Mouse (Mus musculus): Measurements from ENCODE around the gene Sec63. TPM values are rescaled to one million over a fixed set of nuclear protein-coding genes. Genes with fewer than 3 reads are reported as not detected.

Gene Sec63
- polyA plus RNA-seq, 1 experiment from 2014 or later, result 22.7 TPM

DNA sequence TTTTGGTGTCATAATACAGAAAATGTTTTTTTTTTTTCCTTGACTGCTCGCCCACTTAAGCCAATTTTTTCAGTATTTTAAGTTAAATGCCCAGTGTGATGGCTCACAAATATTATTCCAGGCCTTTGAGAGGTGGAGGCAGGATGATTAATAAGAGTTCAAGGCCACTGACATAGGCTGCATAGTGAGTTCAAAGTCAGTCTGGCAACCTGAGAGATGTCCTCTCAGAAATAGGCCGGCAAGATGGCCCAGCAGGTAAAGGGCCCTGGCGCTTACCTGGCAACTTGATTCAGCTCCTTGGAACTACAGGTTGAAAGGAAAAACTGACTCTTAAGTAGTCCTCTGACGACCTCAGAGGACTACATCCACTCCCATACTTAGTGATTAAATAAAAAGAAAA is 1.9 kb downstream of the Sec63 start:
- Histone ChIP-seq H3K27ac (ENCODE audit: low read depth) (no peak overlapping the region), H3K9me3 (ENCODE audit: low read depth, low read length) (no peaks in the 10 kb centered on the region), H3K4me1 (ENCODE audit: insufficient read depth) (peaks cover 6% of the 10 kb centered on the region; the same call in 1 of the 2 replicates), H3K4me3 (ENCODE audit: low read depth, low read length) (peak overlapping the region; percentile 93), H3K9ac (peak overlapping the region; percentile 95; the same call in 1 of the 2 replicates), H3K36me3 (ENCODE audit: insufficient read depth) (no peaks in the 10 kb centered on the region), H3K4me2 (peak overlapping the region; percentile 79), H3K27me3 (ENCODE audit: insufficient read depth, low read length) (no peaks in the 10 kb centered on the region)
- no peak for TF ChIP-seq CTCF (IDR thresholded peaks at IDR 0.05; ENCODE audit: low read depth)
- no peak for DNase-seq
- 37% methylated on average over 4 of the region's 4 CpGs for WGBS
- ATAC-seq (ENCODE audit: insufficient read depth), result no peak

DNA sequence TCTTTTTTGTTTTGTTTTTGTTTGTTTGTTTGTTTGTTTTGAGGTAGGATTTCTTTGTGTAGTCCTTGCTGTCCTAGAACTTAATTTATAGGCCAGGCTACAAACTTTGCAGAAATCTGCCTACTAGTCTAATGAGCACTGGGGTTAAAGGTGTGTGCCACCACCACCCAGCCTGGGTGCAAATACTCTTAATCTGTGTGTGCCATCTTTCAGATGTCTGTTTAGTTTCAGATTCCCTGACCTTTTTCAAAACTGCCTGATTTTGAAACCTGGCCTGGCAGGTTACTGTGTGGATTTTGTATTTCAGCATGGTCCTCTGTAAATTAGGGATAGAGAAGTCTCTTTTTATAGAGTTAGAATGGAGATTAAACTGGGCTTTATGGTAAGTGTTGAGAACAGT is 4.0 kb downstream of the Sec63 start:
- no peak overlapping the region for H3K4me3 ChIP-seq (ENCODE audit: low read depth, low read length)
- no peak overlapping the region for H3K9ac ChIP-seq
- no peak for DNase-seq
- H3K4me2 ChIP-seq, result no peak overlapping the region
- no peak for TF ChIP-seq CTCF (IDR thresholded peaks at IDR 0.05; ENCODE audit: low read depth)
- no peaks in the 10 kb centered on the region for H3K36me3 ChIP-seq (ENCODE audit: insufficient read depth)
- no peak for ATAC-seq (ENCODE audit: insufficient read depth)
- no peaks in the 10 kb centered on the region for H3K27me3 ChIP-seq (ENCODE audit: insufficient read depth, low read length)
- no peaks in the 10 kb centered on the region for H3K9me3 ChIP-seq (ENCODE audit: low read depth, low read length)
- H3K4me1 ChIP-seq (ENCODE audit: insufficient read depth), result peaks cover 6% of the 10 kb centered on the region; the same call in 1 of the 2 replicates
- H3K27ac ChIP-seq (ENCODE audit: low read depth), result no peak overlapping the region

DNA sequence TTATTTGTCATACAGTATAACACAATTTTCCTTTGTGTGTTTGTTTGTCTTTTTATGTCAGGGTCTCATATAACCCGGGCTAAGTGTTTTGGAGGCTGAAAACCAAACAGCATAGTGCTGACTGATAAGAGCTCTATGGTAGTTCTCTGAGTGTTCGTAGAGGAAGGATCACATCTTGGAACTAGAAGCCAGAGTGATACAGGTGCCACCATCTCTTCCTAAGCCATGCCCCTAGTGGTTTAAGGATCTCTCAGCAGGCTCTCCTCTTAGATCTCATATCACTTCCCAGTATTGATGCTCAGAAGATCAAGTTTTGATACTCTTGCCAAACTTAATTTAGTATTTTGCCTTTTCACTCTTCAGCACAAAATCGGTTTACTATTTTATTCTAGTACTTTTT is 14.2 kb downstream of the Sec63 start:
- Histone ChIP-seq H3K36me3 (ENCODE audit: insufficient read depth) (no peaks in the 10 kb centered on the region), H3K9ac (no peak overlapping the region), H3K4me2 (no peak overlapping the region), H3K27ac (ENCODE audit: low read depth) (no peak overlapping the region), H3K4me1 (ENCODE audit: insufficient read depth) (no peaks in the 10 kb centered on the region), H3K9me3 (ENCODE audit: low read depth, low read length) (no peaks in the 10 kb centered on the region), H3K4me3 (ENCODE audit: low read depth, low read length) (no peak overlapping the region), H3K27me3 (ENCODE audit: insufficient read depth, low read length) (no peaks in the 10 kb centered on the region)
- DNase-seq (no peak), ATAC-seq (ENCODE audit: insufficient read depth) (no peak)
- 0 out of 2 replicates have a peak, but pooled peaks have one; percentile 8 for TF ChIP-seq CTCF (IDR thresholded peaks at IDR 0.05; ENCODE audit: low read depth)
- 74% methylated on average over 3 of the region's 3 CpGs for WGBS

DNA sequence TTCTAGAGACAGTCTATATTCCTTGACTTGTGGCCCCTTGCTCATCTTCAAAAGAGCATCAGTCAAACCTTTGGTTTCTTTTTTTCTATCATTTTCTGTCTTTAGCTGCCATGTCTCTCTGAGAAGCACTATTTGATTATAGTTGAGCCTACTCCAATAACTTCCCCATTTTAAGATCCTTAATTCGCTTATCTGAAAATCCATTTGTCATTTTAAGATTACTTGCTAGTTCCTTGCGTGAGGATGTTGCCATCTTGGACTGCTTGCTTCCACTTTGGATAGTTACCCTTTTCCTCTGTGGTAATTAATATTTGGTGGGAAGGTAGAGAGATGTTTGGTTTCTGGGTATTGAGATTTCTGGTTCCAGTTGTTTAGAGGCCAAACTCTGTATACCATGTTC is 19.5 kb downstream of the Sec63 start:
- no peaks in the 10 kb centered on the region for H3K9me3 ChIP-seq (ENCODE audit: low read depth, low read length)
- peaks cover 11% of the 10 kb centered on the region for H3K36me3 ChIP-seq (ENCODE audit: insufficient read depth)
- H3K27ac ChIP-seq (ENCODE audit: low read depth), result no peak overlapping the region
- no peak for TF ChIP-seq CTCF (IDR thresholded peaks at IDR 0.05; ENCODE audit: low read depth)
- H3K4me1 ChIP-seq (ENCODE audit: insufficient read depth), result no peaks in the 10 kb centered on the region
- DNase-seq (no peak), ATAC-seq (ENCODE audit: insufficient read depth) (no peak)
- H3K4me3 ChIP-seq (ENCODE audit: low read depth, low read length), result no peak overlapping the region
- WGBS, result 64% methylated on average over 2 of the region's 2 CpGs
- no peak overlapping the region for H3K9ac ChIP-seq
- no peaks in the 10 kb centered on the region for H3K27me3 ChIP-seq (ENCODE audit: insufficient read depth, low read length)
- H3K4me2 ChIP-seq, result no peak overlapping the region

DNA sequence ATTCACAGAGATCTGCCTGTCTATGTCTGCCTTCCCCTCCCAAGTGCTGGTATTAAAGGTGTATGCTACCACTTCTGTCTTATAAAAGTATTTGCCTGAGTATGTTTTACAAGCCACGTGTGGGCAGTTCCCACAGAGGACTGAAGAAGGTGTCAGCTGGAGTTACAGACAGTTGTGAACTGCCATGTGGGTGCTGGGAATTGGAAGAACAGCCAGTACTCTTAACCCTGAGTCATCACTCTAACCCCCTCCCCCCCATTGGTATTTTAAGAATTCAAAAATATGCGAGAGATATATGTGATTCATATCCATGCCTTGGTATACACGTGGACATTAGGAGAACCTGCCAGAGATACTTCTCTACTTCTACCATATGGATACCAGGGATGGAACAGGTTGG is 20.4 kb downstream of the Sec63 start:
- no peaks in the 10 kb centered on the region for H3K27me3 ChIP-seq (ENCODE audit: insufficient read depth, low read length)
- no peaks in the 10 kb centered on the region for H3K9me3 ChIP-seq (ENCODE audit: low read depth, low read length)
- H3K36me3 ChIP-seq (ENCODE audit: insufficient read depth), result peaks cover 11% of the 10 kb centered on the region
- H3K4me3 ChIP-seq (ENCODE audit: low read depth, low read length), result no peak overlapping the region
- TF ChIP-seq CTCF (IDR thresholded peaks at IDR 0.05; ENCODE audit: low read depth), result no peak
- no peak overlapping the region for H3K9ac ChIP-seq
- ATAC-seq (ENCODE audit: insufficient read depth) (no peak), DNase-seq (no peak)
- no peak overlapping the region for H3K27ac ChIP-seq (ENCODE audit: low read depth)
- H3K4me2 ChIP-seq, result no peak overlapping the region
- 45% methylated on average over 3 of the region's 3 CpGs for WGBS
- H3K4me1 ChIP-seq (ENCODE audit: insufficient read depth), result no peaks in the 10 kb centered on the region

DNA sequence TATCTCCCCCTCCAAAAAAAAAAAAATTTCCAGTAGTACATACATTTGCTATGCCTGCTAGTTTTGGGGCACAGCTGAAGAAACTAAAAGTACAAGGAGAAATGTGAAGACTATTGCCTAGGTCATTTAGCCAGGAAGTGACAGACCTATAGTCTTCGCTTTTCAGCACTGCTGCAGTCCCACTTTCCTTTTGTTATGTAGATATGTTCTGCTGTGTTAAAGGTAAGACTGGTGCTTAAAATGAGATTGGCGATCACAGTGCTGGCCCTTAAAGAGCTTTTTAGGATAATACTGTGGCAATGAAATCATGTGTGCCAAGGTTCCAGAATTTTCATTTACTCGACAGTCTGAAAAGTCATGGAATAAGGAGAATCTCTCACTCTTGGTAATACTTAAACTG is 39.6 kb downstream of the Sec63 start:
- Histone ChIP-seq H3K36me3 (ENCODE audit: insufficient read depth) (peaks cover 63% of the 10 kb centered on the region), H3K27ac (ENCODE audit: low read depth) (no peak overlapping the region), H3K4me2 (no peak overlapping the region), H3K27me3 (ENCODE audit: insufficient read depth, low read length) (no peaks in the 10 kb centered on the region), H3K4me3 (ENCODE audit: low read depth, low read length) (no peak overlapping the region), H3K9ac (no peak overlapping the region), H3K4me1 (ENCODE audit: insufficient read depth) (no peaks in the 10 kb centered on the region), H3K9me3 (ENCODE audit: low read depth, low read length) (no peaks in the 10 kb centered on the region)
- DNase-seq (no peak), ATAC-seq (ENCODE audit: insufficient read depth) (no peak)
- no peak for TF ChIP-seq CTCF (IDR thresholded peaks at IDR 0.05; ENCODE audit: low read depth)
- 90% methylated on average over 3 of the region's 3 CpGs for WGBS

DNA sequence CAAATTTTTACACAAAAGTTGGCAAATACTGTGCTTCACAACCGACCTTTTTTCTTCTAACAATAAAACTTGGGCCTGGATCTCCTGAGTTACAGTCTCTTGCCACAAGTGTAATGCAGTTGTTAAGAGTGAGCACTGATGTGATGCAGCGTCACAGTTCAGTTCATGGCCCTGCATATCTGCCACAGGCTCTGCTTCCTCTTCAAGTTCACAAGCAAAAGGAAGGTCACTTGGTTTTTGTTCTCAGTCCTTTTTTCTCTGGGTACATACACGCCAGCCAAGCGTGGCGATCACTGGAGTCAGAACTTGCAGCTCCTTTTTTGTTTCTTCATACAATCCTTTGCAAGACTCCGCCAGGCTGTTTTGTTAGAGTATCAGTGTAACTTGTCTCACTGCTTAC is 64.6 kb downstream of the Sec63 start:
- Histone ChIP-seq H3K4me3 (ENCODE audit: low read depth, low read length) (no peak overlapping the region), H3K9ac (no peak overlapping the region), H3K4me2 (no peak overlapping the region), H3K27ac (ENCODE audit: low read depth) (no peak overlapping the region), H3K27me3 (ENCODE audit: insufficient read depth, low read length) (no peaks in the 10 kb centered on the region), H3K4me1 (ENCODE audit: insufficient read depth) (no peaks in the 10 kb centered on the region), H3K9me3 (ENCODE audit: low read depth, low read length) (no peaks in the 10 kb centered on the region), H3K36me3 (ENCODE audit: insufficient read depth) (peaks cover 72% of the 10 kb centered on the region)
- DNase-seq, result no peak
- TF ChIP-seq CTCF (IDR thresholded peaks at IDR 0.05; ENCODE audit: low read depth), result no peak
- 86% methylated on average over 6 of the region's 6 CpGs for WGBS
- no peak for ATAC-seq (ENCODE audit: insufficient read depth)

DNA sequence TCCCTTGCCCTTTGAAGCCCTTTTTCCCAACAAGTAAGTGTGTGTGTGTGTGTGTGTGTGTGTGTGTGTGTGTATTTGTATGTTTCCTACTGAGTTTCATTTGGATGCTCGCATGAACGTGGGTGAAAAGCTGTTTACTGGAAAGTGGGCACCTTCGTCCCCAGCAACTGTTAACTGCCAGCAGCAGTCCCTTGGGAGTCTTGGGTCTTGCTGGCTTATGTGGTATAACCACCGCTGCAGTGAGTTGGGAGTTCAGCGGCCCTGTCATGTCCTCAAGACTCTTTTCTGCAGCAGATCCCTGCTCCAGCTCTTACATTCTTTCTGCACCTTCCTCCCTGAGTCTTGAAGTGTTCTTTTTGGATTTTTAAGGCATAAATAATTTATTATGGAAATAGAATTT is 65.9 kb downstream of the Sec63 start:
- TF ChIP-seq CTCF (IDR thresholded peaks at IDR 0.05; ENCODE audit: low read depth), result no peak
- H3K4me3 ChIP-seq (ENCODE audit: low read depth, low read length), result no peak overlapping the region
- no peak overlapping the region for H3K4me2 ChIP-seq
- no peak for DNase-seq
- H3K4me1 ChIP-seq (ENCODE audit: insufficient read depth), result no peaks in the 10 kb centered on the region
- no peak overlapping the region for H3K27ac ChIP-seq (ENCODE audit: low read depth)
- H3K9me3 ChIP-seq (ENCODE audit: low read depth, low read length), result no peaks in the 10 kb centered on the region
- ATAC-seq (ENCODE audit: insufficient read depth), result no peak
- no peaks in the 10 kb centered on the region for H3K27me3 ChIP-seq (ENCODE audit: insufficient read depth, low read length)
- H3K36me3 ChIP-seq (ENCODE audit: insufficient read depth), result peaks cover 71% of the 10 kb centered on the region
- 80% methylated on average over 5 of the region's 5 CpGs for WGBS
- no peak overlapping the region for H3K9ac ChIP-seq

All from lung, embryonic 14.5 days (tissue).